In genomic region chr13:24893880-24894279, GRCm38 (mm10) we compare ENCODE assay signal across 27 mouse cellular contexts. TPM values are rescaled to one million over a fixed set of nuclear protein-coding genes. Genes with fewer than 3 reads are reported as not detected.
DNase-seq lines count a peak whose midpoint lies in the region; ATAC-seq and TF ChIP-seq lines count a peak whose summit lies in the region.
"Had no signal": no experiment of that assay in that cellular context is flagged by ENCODE, and none has a peak within 500 bp of the region (broad histone marks: within the 10 kb centered on the region; RNA-seq: fewer than 3 reads in every experiment).

No protein-coding gene starts in this region.

- no peak overlapping the region for H3K4me3 ChIP-seq in intestine, embryonic 16.5 days (ENCODE audit: low read length)
- H3K4me3 ChIP-seq in intestine, embryonic 15.5 days (replicated peaks) = no peak overlapping the region
- H3K4me3 ChIP-seq in liver, postnatal 0 days (ENCODE audit: low read depth, low read length) = no peak overlapping the region
- H3K4me3 ChIP-seq in hindbrain, embryonic 14.5 days (replicated peaks; ENCODE audit: low read length) = no peak overlapping the region
- H3K4me3 ChIP-seq: embryonic facial prominence, embryonic 13.5 days; forebrain, embryonic 10.5 days; heart, adult 2 months; heart, embryonic 13.5 days; hindbrain, embryonic 15.5 days; liver, embryonic 12.5 days; midbrain, embryonic 13.5 days; stomach, embryonic 15.5 days had no signal

- H3K4me2 ChIP-seq in intestine, embryonic 16.5 days (ENCODE audit: low read depth, low read length) = no peak overlapping the region
- H3K4me2 ChIP-seq in intestine, embryonic 15.5 days (replicated peaks) = no peak overlapping the region
- no peak overlapping the region for H3K4me2 ChIP-seq in liver, postnatal 0 days (ENCODE audit: low read depth, low read length)
- no peak overlapping the region for H3K4me2 ChIP-seq in hindbrain, embryonic 14.5 days (replicated peaks)
- H3K4me2 ChIP-seq: embryonic facial prominence, embryonic 13.5 days; heart, embryonic 13.5 days; hindbrain, embryonic 15.5 days; liver, embryonic 12.5 days; midbrain, embryonic 13.5 days; stomach, embryonic 15.5 days had no signal

- H3K36me3 ChIP-seq in intestine, embryonic 16.5 days (ENCODE audit: control insufficient read depth, insufficient read depth, low read length) = no peaks in the 10 kb centered on the region
- H3K36me3 ChIP-seq in intestine, embryonic 15.5 days = no peaks in the 10 kb centered on the region
- H3K36me3 ChIP-seq in liver, postnatal 0 days (replicated peaks; ENCODE audit: insufficient read depth, low read length) = no peaks in the 10 kb centered on the region
- no peaks in the 10 kb centered on the region for H3K36me3 ChIP-seq in hindbrain, embryonic 14.5 days (replicated peaks; ENCODE audit: control insufficient read depth, insufficient read depth)
- H3K36me3 ChIP-seq: embryonic facial prominence, embryonic 13.5 days; forebrain, embryonic 10.5 days; G1E; heart, embryonic 13.5 days; hindbrain, embryonic 15.5 days; liver, embryonic 12.5 days; midbrain, embryonic 13.5 days; stomach, embryonic 15.5 days had no signal

- no peak for TF ChIP-seq EP300 in liver, postnatal 0 days (IDR thresholded peaks at IDR 0.05; ENCODE audit: low read depth)

- H3K27ac ChIP-seq in intestine, embryonic 16.5 days (ENCODE audit: low read length) = no peak overlapping the region; the same call in 1 of the 2 replicates
- H3K27ac ChIP-seq in intestine, embryonic 15.5 days = no peak overlapping the region
- H3K27ac ChIP-seq in liver, postnatal 0 days (ENCODE audit: low read depth) = peak overlapping the region; percentile 55; the same call in 1 of the 2 replicates
- no peak overlapping the region for H3K27ac ChIP-seq in hindbrain, embryonic 14.5 days
- H3K27ac ChIP-seq: embryonic facial prominence, embryonic 13.5 days; forebrain, embryonic 10.5 days; heart, adult 2 months; heart, embryonic 13.5 days; hindbrain, embryonic 15.5 days; liver, embryonic 12.5 days; macrophage; midbrain, embryonic 13.5 days; stomach, embryonic 15.5 days had no signal

- ATAC-seq in intestine, embryonic 16.5 days = peak; percentile 66
- no peak for ATAC-seq in intestine, embryonic 15.5 days
- ATAC-seq in liver, postnatal 0 days = peak; percentile 54; the same call in 1 of the 2 replicates
- no peak for ATAC-seq in hindbrain, embryonic 14.5 days (ENCODE audit: low FRiP score)
- ATAC-seq: forebrain, postnatal 0 days; inflammation-experienced regulatory T-cells, adult 6 months; liver, embryonic 12.5 days; lung, postnatal 0 days; midbrain, embryonic 13.5 days had no signal

- no peaks in the 10 kb centered on the region for H3K27me3 ChIP-seq in intestine, embryonic 16.5 days (replicated peaks; ENCODE audit: control insufficient read depth, insufficient read depth, low read length)
- H3K27me3 ChIP-seq in intestine, embryonic 15.5 days (replicated peaks) = no peaks in the 10 kb centered on the region
- H3K27me3 ChIP-seq in liver, postnatal 0 days (ENCODE audit: insufficient read depth, low read length) = no peaks in the 10 kb centered on the region
- no peaks in the 10 kb centered on the region for H3K27me3 ChIP-seq in hindbrain, embryonic 14.5 days (ENCODE audit: control insufficient read depth, insufficient read depth, low read length)
- H3K27me3 ChIP-seq: embryonic facial prominence, embryonic 13.5 days; heart, embryonic 13.5 days; hindbrain, embryonic 15.5 days; liver, embryonic 12.5 days; midbrain, embryonic 13.5 days; stomach, embryonic 15.5 days had no signal

- peaks cover 7% of the 10 kb centered on the region; the same call in 1 of the 2 replicates for H3K4me1 ChIP-seq in intestine, embryonic 16.5 days (ENCODE audit: control insufficient read depth, insufficient read depth, low read length)
- 0 out of 2 replicates have a peak, but pooled peaks cover 3% of the 10 kb centered on the region for H3K4me1 ChIP-seq in intestine, embryonic 15.5 days (replicated peaks)
- H3K4me1 ChIP-seq in liver, postnatal 0 days (ENCODE audit: insufficient read depth) = peaks cover 2% of the 10 kb centered on the region; the same call in 1 of the 2 replicates
- no peaks in the 10 kb centered on the region for H3K4me1 ChIP-seq in hindbrain, embryonic 14.5 days (replicated peaks; ENCODE audit: control insufficient read depth, insufficient read depth, low read length)
- H3K4me1 ChIP-seq: embryonic facial prominence, embryonic 13.5 days; forebrain, embryonic 10.5 days; hindbrain, embryonic 15.5 days; liver, embryonic 12.5 days; midbrain, embryonic 13.5 days; stomach, embryonic 15.5 days had no signal

- H3K9me3 ChIP-seq in intestine, embryonic 16.5 days (ENCODE audit: control insufficient read depth, low read length) = no peaks in the 10 kb centered on the region
- no peaks in the 10 kb centered on the region for H3K9me3 ChIP-seq in intestine, embryonic 15.5 days
- no peaks in the 10 kb centered on the region for H3K9me3 ChIP-seq in liver, postnatal 0 days (ENCODE audit: low read length)
- H3K9me3 ChIP-seq in hindbrain, embryonic 14.5 days (ENCODE audit: control insufficient read depth, low read length) = no peaks in the 10 kb centered on the region
- H3K9me3 ChIP-seq: embryonic facial prominence, embryonic 13.5 days; forebrain, embryonic 10.5 days; G1E; heart, embryonic 13.5 days; hindbrain, embryonic 15.5 days; liver, embryonic 12.5 days; midbrain, embryonic 13.5 days; stomach, embryonic 15.5 days had no signal

- TF ChIP-seq CTCF in liver, postnatal 0 days (IDR thresholded peaks at IDR 0.05; ENCODE audit: low read depth) = no peak

- 66% methylated on average over 2 of the region's 2 CpGs for WGBS in intestine, embryonic 16.5 days
- WGBS in intestine, embryonic 15.5 days = 68% methylated on average over 2 of the region's 2 CpGs
- WGBS in liver, postnatal 0 days (ENCODE audit: insufficient replicate concordance) = 59% methylated on average over 2 of the region's 2 CpGs
- 89% methylated on average over 2 of the region's 2 CpGs for WGBS in hindbrain, embryonic 14.5 days

- DNase-seq in liver, postnatal 0 days = no peak
- DNase-seq in liver = no peak
- DNase-seq in kidney, postnatal 36 days = peak; percentile 58 to 79
- no peak for DNase-seq in retina, postnatal 1 day
- no peak for DNase-seq in hindbrain, embryonic 14.5 days (ENCODE audit: low spot score)
- DNase-seq: adrenal gland, postnatal 14 days; cerebellum, adult 11-12 months; cerebellum, adult 9-11 months; forebrain, postnatal 0 days; heart, adult 2 months; heart, postnatal 10 days; lung, adult 18-20 months; right cerebral cortex, postnatal 14 days; thymus, postnatal 14 days had no signal

- H3K9ac ChIP-seq in intestine, embryonic 16.5 days (ENCODE audit: low read depth, low read length) = no peak overlapping the region
- H3K9ac ChIP-seq in intestine, embryonic 15.5 days = no peak overlapping the region
- no peak overlapping the region for H3K9ac ChIP-seq in liver, postnatal 0 days (replicated peaks)
- H3K9ac ChIP-seq in hindbrain, embryonic 14.5 days = no peak overlapping the region
- H3K9ac ChIP-seq: embryonic facial prominence, embryonic 13.5 days; forebrain, postnatal 0 days; heart, embryonic 13.5 days; hindbrain, embryonic 15.5 days; liver, embryonic 12.5 days; midbrain, embryonic 13.5 days; stomach, embryonic 15.5 days had no signal

RNA-seq across cellular contexts. Expression of gene Aldh5a1, which starts 43.6 kb away (rescaled TPM):
- 8.1 TPM in 2 replicates for polyA plus RNA-seq in intestine, embryonic 16.5 days (2015; fragmentation: Nextera tagmentation; extraction: Ambion mirVana)
- 9.6 and 10.3 TPM in 2 replicates for polyA plus RNA-seq in intestine, embryonic 15.5 days (2015; fragmentation: Nextera tagmentation; extraction: Ambion mirVana)
- 3.8 and 3.9 TPM in 2 replicates for polyA plus RNA-seq in liver, postnatal 0 days (2015; fragmentation: Nextera tagmentation; extraction: Ambion mirVana)
- polyA plus RNA-seq in hindbrain, embryonic 14.5 days (2014; fragmentation: Nextera tagmentation; extraction: Ambion mirVana) = 15.8 and 16.5 TPM in 2 replicates
- polyA plus RNA-seq: G1E had no signal

RNA-seq across cellular contexts. Expression of gene D130043K22Rik, which starts 48.9 kb away (rescaled TPM):
- polyA plus RNA-seq in intestine, embryonic 16.5 days (2015; fragmentation: Nextera tagmentation; extraction: Ambion mirVana) = 2.1 and 2.7 TPM in 2 replicates
- polyA plus RNA-seq in intestine, embryonic 15.5 days (2015; fragmentation: Nextera tagmentation; extraction: Ambion mirVana) = 1.2 and 1.3 TPM in 2 replicates
- 0.31 and 0.48 TPM in 2 replicates for polyA plus RNA-seq in liver, postnatal 0 days (2015; fragmentation: Nextera tagmentation; extraction: Ambion mirVana)
- polyA plus RNA-seq in hindbrain, embryonic 14.5 days (2014; fragmentation: Nextera tagmentation; extraction: Ambion mirVana) = 5.5 and 8.0 TPM in 2 replicates
- polyA plus RNA-seq: G1E, macrophage had no signal

RNA-seq across cellular contexts. Expression of gene Gpld1, which starts 49.1 kb away (rescaled TPM):
- 2.0 and 2.4 TPM in 2 replicates for polyA plus RNA-seq in intestine, embryonic 16.5 days (2015; fragmentation: Nextera tagmentation; extraction: Ambion mirVana)
- polyA plus RNA-seq in intestine, embryonic 15.5 days (2015; fragmentation: Nextera tagmentation; extraction: Ambion mirVana) = 2.0 and 3.1 TPM in 2 replicates
- polyA plus RNA-seq in liver, postnatal 0 days (2015; fragmentation: Nextera tagmentation; extraction: Ambion mirVana) = 52.2 and 59.7 TPM in 2 replicates
- 2.8 and 3.8 TPM in 2 replicates for polyA plus RNA-seq in hindbrain, embryonic 14.5 days (2014; fragmentation: Nextera tagmentation; extraction: Ambion mirVana)

Comparison
In these comparisons a context has a peak if more than half of its experiments do, and no peak if none do; other contexts are left out.
1. ATAC-seq: peak in intestine, embryonic 16.5 days (single experiment) and liver, postnatal 0 days (single experiment); none in intestine, embryonic 15.5 days (single experiment) and hindbrain, embryonic 14.5 days (single experiment).
2. DNase-seq: peak in kidney, postnatal 36 days (2 of 2); none in liver, postnatal 0 days (single experiment), liver (single experiment), retina, postnatal 1 day (single experiment) and hindbrain, embryonic 14.5 days (single experiment).
3. RNA of gene Gpld1, which starts 49.1 kb away (polyA plus RNA-seq): 52.2 to 59.7 TPM in liver, postnatal 0 days; 2.8 to 3.8 TPM in hindbrain, embryonic 14.5 days, 2.0 to 2.4 TPM in intestine, embryonic 16.5 days and 2.0 to 3.1 TPM in intestine, embryonic 15.5 days; every median in the first group is over 10 times any median in the second.